Mouse (Mus musculus) retina, postnatal 7 days (tissue): ENCODE results near the gene Tenm4.
A peak's percentile ranks its signal among the peaks of the same experiment; 100 is the strongest.

Experiments
- DNase-seq: peaks from one replicate; pipeline ENCODE4 v3.0.0-alpha.2; 2012; ENCODE audit warnings: low read depth, low spot score

Gene Tenm4

DNA sequence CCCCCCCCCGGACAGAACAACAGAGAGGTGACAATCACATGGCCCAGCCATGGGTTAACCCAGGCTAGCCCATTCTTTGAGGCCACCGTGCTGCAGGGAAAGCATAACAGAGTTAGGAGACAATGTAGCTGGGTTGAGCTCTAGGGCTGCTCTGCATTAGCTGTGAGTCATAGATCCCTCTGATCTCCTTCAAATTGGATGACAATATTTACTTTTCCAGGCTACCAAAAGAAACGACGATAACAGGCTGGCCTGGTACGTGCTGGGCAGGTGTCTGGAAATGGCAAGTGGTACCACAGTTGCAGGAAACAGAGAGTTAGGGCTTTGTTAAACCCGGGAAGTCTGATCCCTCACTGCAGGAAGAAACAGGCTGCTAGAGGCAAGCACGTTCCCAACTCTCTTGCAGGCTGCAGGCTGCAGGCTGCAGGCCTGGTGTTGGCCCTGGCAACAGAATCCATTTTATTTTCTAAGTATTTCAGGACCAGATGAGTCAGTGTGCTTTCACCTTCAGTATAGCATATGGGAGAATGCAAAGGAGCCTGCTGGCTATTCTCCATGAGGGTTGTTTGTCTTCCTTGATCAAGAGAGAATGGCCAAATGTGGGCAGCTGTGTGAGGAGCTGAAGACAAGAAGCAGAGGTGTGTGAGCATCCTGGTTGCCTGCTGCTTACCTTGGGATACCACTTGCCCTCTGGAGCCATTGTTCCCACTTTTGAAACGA, 353.6 kb downstream of the Tenm4 start:
- DNase-seq = no peak

DNA sequence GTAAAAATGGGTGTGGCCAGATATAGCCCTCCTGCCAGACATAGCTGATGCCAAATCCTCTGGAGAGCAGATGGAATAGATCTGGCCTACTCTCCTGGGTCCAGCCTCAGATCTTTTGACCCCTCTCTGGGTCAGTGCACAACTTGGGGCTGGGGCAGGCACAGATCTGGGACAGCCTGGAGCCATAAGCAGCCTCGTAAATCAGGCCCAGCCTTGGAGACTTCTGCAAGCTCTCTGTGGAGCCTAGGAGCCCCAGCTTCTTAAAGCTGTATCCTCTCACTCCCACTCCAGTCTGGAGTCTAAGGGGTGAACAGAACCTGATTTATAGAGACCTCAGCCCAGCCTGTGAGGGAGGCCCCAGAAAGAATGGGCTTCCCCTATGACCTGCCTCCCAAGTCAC, 354.3 kb downstream of the Tenm4 start:
- DNase-seq = no peak

DNA sequence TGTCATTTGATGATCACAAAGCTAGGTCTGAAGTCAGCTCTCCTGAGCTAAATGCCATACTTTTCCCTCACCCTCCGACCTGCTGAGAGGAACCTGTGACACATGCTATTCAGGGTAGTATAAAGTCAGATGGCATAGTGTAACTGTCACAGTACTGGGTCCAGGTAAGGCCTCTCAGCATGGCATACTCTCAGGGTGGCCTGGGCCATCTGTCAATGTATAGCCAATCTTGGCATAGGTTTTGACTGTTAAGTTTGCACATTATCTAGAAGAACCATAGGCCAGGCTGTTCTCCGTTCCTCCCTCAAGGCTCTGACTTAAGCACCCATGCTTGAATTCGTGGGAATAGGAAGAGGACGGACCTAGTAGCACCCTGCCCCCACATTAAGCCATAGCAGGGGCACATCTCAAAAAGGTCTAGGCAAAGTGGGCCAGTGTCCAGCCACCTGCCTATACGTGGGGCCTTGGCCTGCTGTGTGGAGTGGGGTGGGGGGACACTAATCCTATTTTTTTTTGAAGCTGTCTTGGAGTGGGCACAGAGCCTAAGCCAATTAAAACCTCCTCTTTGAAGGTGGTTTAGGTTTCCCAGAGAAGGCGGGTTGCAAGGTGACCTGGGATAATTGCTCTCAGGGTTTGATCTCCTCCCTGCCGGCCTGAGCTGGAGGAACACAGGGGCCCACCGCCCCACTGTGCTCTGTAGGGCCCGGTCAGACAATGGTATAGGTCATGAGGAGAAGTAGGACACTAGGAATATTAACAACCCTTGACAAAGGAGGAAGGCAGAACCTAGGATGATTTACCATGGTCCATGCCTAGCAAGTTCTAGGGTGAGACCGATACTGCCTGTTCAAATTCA, 359.8 kb downstream of the Tenm4 start:
- peak; percentile 11 for DNase-seq

DNA sequence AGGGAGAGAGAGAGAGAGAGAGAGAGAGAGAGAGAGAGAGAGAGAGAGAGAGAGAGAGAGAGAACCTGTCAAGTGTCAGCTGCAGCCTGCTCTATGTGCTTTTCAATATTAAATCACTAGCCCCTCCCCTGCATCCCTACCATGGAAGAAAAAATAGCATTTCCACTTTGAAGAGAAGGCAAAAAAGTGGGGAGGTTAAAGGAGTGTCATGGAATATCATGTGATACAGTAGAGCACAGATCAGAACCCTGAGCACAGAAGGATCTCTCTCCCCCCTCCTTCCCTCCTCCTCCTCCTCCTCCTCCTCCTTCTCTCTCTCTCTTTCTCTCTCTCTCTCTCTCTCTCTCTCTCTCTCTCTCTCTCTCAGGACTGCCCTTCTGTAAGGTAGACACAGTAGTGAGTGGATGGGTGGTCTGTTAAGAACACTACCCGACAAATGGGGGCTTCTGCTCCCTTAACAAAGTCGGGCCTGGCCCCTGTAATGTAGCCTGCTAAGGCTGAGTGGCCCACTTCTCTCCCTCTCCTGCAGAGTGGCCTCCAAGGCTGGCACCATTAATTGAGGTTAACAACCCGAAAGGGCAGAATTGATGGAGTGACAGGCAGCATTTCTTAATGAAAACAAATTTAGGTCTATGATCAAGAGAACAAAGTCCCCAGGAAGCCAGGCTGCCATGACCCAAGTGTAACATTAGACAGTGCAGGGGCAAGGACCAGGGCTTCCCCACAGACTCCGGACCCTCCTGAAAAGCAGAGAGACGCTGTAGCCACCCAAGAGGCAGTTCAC, 361.1 kb downstream of the Tenm4 start:
- no peak for DNase-seq

DNA sequence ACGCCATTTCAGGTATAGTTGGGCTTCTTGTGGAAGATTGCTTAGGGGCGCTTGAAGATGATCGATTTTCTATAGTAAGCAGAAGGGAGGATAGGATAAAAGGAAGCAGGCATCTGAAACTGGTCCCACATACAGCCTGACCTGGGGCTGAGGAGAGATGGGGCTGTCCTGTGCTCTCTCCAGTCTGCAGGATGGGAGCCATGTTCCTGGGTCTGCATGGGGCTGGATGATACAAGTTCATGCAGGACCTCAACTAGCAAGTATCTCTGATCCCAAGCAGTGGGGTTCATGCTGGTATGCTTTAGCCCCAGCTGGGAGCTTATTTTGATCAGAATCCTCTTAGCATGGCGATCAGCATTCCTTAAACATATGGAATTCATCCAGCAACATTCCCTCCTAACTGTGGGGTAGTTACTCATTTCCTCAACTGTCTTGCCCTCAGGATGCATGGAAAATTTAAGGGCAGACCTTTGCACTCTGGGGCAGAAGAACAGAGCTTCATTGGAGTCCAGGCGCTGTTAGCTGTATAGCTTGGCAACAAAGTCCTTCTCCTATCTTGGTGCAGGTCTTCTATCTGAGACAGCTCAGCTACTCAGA, 361.9 kb downstream of the Tenm4 start:
- DNase-seq = no peak

DNA sequence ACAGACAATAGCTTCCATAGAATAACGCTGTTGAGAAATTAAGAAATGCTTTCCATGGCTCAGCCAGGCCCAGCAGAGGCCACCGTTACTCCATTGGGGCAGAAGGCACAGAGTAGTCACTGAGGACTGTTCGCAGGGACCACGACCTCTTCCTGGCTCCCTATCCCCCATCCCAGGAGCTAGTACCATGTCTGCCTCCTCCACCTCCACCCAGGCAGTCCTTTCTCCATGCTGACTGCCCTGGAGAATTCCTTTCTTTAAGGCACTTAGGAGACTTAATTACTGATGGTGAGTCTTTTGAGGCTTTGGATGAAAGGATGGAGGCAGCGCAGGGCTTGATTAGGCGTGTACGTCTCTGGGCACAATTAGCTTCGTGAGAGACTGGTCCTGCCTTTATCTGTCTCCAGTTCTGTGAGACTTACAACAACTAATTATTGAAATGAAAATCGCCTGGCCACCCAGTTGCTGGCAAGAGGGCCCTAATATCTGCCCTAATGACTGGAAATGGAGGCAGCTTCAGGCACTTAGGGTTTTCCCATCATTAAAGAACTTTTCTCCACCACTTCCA, 365.4 kb downstream of the Tenm4 start:
- DNase-seq = no peak

DNA sequence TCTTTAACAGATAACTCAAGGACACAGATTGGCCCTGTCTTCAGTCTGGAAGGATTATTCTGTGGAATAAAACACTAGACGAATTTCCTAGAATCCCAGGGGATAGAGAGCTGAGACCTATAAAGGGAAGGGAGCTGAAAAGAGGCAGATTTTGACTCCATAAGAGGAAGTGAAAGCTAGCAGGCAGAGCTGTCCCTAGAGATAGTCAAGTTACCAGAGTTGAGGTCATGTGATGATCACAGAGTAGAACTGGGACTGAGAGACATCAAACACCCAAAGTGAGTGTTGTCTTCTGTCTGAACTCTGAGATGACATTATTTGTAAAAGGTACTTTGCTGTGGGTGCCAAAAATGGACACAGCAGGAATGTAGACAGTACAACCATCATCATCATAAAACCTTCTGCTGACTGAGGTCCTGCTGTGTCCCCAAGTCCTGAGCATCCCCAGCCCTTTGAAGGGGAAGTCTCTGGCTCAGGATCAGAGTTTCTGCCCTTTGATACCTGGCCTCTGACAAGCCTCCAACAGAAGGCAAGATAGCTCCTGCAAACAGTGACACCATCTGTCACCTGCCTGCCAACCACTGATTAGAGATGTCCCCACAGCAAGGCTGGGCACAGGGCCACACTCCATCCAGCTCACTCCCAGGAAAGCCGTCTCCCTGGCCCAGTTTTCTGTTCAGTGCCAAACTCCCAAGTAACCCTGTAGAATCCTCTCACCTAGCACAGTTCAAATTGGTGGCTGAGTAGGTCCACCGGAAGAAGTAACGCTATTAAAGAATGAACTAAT, 368.4 kb downstream of the Tenm4 start:
- no peak for DNase-seq

DNA sequence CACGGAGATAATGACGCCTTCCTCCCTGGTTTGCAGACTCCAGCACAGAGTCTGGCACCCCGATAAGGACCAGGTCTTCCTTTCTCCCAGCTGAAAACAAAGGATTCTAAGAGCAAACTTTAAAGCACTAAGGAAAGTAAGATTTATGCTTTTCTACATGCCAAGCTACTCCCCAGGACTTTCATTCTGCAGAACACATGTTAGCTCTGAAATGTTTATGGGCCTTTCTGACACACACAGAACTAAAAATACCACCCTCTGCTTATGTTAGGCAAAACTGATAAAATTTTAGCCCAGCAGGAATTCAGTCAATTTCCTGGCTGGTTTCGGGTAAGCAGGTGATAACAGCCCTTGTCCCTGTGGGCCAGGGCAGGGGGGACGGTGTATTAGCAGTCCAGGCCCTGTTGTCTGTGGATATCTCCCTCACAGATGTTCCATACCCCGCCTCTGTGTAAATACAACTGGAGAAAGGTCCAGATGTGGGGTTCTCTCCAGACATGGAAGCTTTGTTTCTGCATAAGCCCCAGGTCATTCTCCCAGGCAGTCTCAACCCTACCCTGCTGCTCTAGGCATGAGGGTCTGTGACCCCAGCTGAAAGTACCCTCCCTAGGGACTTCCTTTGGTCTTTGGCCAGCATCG, 369.5 kb downstream of the Tenm4 start:
- no peak for DNase-seq

DNA sequence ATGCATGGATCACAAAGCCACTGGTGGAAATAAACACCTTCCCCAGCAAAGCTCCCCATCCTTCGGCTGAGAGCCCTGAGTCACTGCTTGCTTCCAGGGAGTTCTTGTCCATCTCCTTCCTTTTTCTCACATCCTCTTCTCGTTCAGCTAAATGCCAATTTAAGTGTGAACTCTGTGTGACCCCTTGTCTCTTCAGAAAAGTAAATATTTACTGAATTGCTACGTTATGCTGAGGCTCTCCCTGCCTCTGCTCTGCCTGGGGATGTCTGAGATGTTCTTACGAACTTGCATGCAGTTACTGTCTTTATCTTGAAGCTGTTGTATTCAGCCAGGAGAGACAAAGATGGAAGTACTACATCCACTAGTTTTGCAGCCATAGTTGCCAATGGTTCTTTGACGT, 374.9 kb downstream of the Tenm4 start:
- no peak for DNase-seq

DNA sequence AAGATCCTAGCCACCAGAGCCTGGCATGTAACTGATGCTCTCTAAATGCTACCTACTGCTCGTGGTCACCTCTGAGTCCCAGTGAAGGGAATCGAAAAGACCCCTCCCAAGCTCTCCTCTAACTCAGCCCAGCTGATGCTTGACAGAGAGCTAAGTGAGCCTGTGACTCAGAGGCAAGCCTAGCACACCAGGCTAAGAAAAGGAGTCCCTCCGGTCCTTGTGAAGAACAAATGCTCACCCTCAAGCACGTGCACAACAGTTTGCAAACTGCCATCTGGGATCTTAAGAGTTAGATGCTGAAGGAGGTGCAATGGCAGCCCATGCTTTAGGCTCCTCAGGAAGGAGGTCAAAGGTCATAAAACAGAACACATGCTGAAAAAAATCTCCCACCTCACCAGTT, 380.8 kb downstream of the Tenm4 start:
- no peak for DNase-seq

DNA sequence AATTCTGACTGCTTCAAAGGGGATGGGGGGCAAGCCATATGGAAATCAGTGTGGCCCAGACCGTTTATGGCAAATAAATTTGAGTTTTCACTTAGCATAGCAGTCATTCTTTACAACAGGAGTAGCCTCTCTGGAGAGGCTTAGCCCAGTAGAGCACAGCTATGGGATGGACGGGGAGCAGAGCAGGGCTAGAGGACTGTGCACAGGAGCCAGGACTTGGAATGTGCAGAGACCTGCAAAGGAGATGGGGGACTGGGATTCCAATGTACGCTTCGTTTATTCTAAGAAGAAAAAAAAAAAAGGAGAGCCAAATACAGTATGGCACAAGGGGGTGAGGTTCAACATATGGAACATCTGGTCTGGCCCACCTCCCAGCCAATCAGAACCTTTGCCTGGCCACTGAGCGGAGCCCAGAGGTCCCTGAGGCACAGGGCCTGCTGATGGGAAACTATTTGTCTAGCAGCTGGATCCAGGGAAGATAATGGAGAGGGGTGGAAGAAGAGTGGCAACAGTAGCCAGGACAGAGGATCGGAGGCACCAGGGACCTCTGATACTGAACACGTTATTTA, 381.3 kb downstream of the Tenm4 start:
- DNase-seq = no peak

DNA sequence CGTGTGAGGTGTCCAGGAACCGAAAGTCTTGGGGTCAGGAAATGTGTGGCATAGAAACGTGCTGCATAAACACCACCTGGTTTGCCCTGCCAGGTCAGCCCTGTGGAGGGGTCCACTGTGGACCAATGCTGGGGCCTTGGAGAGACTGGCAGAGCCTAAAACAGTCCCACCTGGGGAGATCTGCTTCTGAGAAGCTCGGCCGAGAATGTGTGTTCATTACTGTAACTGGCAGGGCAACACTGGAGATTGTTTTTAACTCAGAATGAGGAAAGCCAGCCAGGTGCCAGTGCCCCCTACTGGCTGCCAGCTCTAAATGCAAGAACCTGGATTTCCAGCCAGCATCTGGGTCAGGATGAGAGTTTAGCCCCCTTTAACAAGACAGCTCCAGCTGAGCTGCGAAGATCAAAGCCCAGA, 383.2 kb downstream of the Tenm4 start:
- peak; percentile 69 for DNase-seq

DNA sequence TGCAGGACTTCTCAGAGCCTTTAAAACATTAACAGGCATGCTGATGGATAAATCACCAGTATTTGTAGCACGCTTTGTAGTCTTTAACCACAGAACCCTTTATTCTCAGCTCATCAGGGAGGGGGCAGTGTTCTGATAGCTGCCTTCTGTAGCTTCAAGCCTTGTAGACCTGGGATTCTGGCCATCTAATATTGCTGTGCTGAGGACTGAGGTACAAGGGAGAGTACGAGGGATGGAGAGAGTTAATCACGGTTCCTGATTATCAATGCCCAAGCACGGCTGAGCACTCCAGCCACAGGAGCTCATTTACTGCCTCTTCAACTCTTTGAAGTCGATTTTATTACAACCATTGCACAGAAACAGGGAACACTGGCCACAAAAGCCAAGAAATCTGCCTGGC, 384.2 kb downstream of the Tenm4 start:
- DNase-seq = no peak

DNA sequence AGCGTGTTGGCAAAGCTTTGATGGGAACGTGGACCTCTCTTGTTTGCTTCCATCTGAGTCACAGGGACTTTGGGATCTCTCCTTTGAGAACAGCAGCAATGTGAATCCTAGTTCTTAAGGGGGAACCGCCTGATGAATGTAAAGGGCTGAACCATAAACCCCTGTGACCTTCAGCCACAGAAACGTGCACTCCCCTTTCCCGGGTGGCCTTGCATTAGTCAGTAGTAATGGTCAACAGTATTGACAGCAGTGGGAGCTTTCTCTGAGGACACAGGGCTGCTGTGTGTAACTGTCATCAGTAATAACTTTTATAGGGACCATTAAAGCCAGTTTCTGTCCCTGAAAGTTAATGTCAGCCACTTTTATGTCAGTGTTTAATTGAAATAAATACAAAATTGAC, 385.7 kb downstream of the Tenm4 start:
- no peak for DNase-seq

DNA sequence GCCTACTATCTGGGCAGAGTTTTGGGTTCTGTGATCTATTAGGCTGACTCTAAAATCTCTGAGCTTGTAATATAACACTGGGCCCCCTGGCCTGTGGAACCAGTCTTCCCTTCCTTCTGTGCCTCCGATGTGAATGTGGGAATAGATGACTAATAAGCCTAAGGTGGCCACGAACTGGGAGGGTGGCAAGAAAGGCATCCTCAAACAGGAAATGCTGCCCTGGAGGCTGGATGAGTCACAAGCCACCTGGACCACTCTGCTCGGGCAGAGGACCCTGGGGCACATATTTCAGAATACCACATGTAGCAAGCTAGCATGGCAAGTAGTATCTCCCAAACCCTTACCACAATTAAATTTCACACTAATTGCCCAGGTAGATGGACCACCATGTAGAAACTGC, 391.8 kb downstream of the Tenm4 start:
- no peak for DNase-seq

DNA sequence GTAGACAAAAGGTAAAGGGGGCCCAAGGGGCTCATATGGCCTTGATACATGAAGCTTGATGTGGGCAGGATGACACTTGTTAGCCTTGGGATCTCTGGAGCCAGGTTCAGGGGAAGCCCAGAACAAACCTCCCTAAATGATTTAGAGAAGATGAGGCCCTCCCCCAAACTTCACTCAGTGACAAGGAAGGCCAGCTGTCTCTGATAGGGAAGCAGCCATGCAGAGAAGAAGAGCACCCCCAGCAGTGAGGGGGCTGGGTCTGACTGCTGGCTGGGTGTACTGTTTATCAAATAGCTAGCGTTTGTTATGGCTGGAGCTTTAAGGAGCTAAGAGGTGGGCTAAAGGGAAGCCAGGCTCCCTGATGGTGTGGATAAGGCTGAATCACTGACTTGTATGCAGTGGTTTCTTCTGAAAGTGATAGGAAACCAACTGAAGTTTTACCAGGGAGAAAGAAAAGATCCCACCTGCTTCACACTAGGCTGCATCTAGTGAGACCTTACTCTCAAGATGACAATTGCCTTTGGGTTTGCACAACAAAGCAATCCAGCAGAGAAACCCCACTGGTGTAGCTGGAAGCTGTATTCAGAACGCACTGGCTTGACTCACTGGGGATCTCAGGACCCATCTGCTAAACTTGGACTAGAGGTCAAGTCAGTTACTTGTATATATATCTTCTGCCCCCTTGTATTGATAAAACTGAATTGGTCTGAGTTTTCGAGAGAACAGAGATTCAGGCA, 392.5 kb downstream of the Tenm4 start:
- DNase-seq = no peak

DNA sequence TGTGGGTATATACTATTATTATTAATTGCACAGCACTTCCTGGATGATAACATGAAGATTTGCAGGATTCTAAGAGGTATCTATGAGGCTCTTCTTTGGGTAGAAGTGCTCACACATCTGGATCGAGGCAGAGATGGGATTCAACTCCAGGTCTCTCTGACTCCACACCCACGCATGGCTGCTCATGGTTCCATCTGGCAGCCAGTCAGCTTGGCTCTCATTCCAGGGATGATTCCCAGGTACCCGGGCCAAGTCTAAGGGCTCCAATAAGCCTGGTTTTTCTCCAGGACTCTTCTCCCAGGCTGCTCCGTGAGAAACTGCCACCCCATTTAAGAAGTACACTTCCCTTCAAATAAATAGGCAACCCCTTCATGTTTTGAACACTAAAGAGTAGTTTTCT, 394.8 kb downstream of the Tenm4 start:
- DNase-seq = no peak

DNA sequence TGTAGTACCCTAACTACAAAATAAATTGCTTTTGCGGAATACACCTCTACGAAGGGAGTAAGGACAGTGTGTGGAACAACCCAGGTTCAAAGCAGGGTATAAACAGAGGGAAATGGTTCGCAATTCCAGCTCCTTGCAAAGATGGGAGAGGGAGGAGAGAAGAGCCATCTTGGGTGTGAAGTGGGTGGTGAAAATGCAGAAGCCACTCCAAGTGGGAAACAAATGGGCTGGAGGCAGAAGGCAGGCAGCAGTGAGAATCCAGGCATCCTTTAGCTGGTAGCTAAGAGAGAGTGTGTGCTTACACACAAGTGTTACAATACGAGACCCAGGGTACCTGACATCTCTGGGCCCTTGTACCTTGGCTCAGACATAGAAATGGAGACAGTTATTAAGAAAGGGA, 395.2 kb downstream of the Tenm4 start:
- DNase-seq = no peak

DNA sequence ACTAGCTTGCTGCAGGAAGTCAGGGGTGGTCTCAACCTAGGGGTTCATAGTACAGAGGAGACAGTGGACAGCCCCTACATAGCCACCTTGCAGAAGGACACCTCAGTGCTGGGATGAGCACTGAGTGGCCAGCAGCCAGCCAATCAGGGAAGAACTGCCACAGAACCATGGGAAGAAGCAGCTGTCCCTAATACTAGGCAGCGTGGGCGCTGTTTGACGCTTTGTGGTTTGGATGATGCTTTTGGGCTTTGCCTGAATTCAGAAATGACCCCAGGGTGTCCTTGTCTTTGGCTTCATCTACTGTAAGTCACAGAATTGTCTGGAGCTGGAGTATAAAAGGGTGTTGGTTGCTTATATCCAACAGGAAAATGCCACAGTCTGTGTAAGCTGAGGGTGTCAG, 397.0 kb downstream of the Tenm4 start:
- no peak for DNase-seq
